Mouse (Mus musculus): ENCODE measurements around the gene Aqp5.

The Aqp5 gene

GRCm38 (mm10) chr15:99596841-99597240, 6.3 kb downstream of the Aqp5 start:
- peak; percentile 41 for DNase-seq (ENCODE audit: low spot score)

GRCm38 (mm10) chr15:99597596-99597995, 7.0 kb downstream of the Aqp5 start:
- peak; percentile 40 for DNase-seq (ENCODE audit: low spot score)

GRCm38 (mm10) chr15:99599245-99600070, 8.9 kb downstream of the Aqp5 start:
- no peak for DNase-seq (ENCODE audit: low spot score)

GRCm38 (mm10) chr15:99600986-99601822, 10.6 kb downstream of the Aqp5 start, which contains the start of gene Aqp6:
TSS of gene Aqp6 (plus strand) at chr15:99601400.
- peak; percentile 43 for DNase-seq (ENCODE audit: low spot score)

GRCm38 (mm10) chr15:99601823-99602120, 11.2 kb downstream of the Aqp5 start:
- peak; percentile 38 for DNase-seq (ENCODE audit: low spot score)

- DNase-seq (ENCODE audit: low spot score) = peak; percentile 40
Measured at GRCm38 (mm10) chr15:99602206-99602820, 11.7 kb downstream of the Aqp5 start.

- no peak for DNase-seq (ENCODE audit: low spot score)
Measured at GRCm38 (mm10) chr15:99603216-99603615, 12.6 kb downstream of the Aqp5 start.

- DNase-seq (ENCODE audit: low spot score) = no peak
Measured at GRCm38 (mm10) chr15:99605595-99605994, 15.0 kb downstream of the Aqp5 start.

- no peak for DNase-seq (ENCODE audit: low spot score)
Measured at GRCm38 (mm10) chr15:99606515-99606914, 15.9 kb downstream of the Aqp5 start.

GRCm38 (mm10) chr15:99607388-99608113, 17.0 kb downstream of the Aqp5 start:
- DNase-seq (ENCODE audit: low spot score) = no peak

- DNase-seq (ENCODE audit: low spot score) = no peak
Measured at GRCm38 (mm10) chr15:99608382-99609125, 18.0 kb downstream of the Aqp5 start.

- DNase-seq (ENCODE audit: low spot score) = no peak
Measured at GRCm38 (mm10) chr15:99611563-99611962, 21.0 kb downstream of the Aqp5 start.

GRCm38 (mm10) chr15:99614273-99614672, 23.7 kb downstream of the Aqp5 start:
- DNase-seq (ENCODE audit: low spot score) = no peak

GRCm38 (mm10) chr15:99614753-99615152, 24.2 kb downstream of the Aqp5 start:
- DNase-seq (ENCODE audit: low spot score) = no peak

- DNase-seq (ENCODE audit: low spot score) = no peak
Measured at GRCm38 (mm10) chr15:99615246-99615645, 24.7 kb downstream of the Aqp5 start.

GRCm38 (mm10) chr15:99618595-99618994, 28.0 kb downstream of the Aqp5 start:
- no peak for DNase-seq (ENCODE audit: low spot score)

GRCm38 (mm10) chr15:99619821-99620220, 29.2 kb downstream of the Aqp5 start:
- no peak for DNase-seq (ENCODE audit: low spot score)

- no peak for DNase-seq (ENCODE audit: low spot score)
Measured at GRCm38 (mm10) chr15:99622063-99622462, 31.5 kb downstream of the Aqp5 start.

- no peak for DNase-seq (ENCODE audit: low spot score)
Measured at GRCm38 (mm10) chr15:99631618-99632017, 41.0 kb downstream of the Aqp5 start.

- no peak for DNase-seq (ENCODE audit: low spot score)
Measured at GRCm38 (mm10) chr15:99634702-99635101, 44.1 kb downstream of the Aqp5 start.

GRCm38 (mm10) chr15:99637405-99638123, 47.0 kb downstream of the Aqp5 start:
- no peak for DNase-seq (ENCODE audit: low spot score)

Data from testis, postnatal 10 days (tissue).